Mouse (Mus musculus) urinary bladder, postnatal 10 days (tissue): ENCODE measurements around the gene Flcn.
A peak's percentile ranks its signal among the peaks of the same experiment; 100 is the strongest.
"Not testable (repeated sequence)": the region's sequence is repeated elsewhere in the genome, so short reads cannot be mapped to it uniquely, and the experiment has no call there.

Source experiments
- DNase-seq: peaks from one replicate; pipeline ENCODE4 v3.0.0; 2022; ENCODE audit warnings: low spot score

The Flcn gene

GRCm38 (mm10) chr11:59809670-59810474 lies at the start of gene Flcn:
Gene Flcn, minus strand, starts transcription at chr11:59810016.
- DNase-seq = peak; percentile 40

- no peak for DNase-seq
Measured at GRCm38 (mm10) chr11:59852865-59853264, 43.0 kb upstream of the Flcn start.

- peak; percentile 27 for DNase-seq
Measured at GRCm38 (mm10) chr11:59847891-59848884, 38.4 kb upstream of the Flcn start.

GRCm38 (mm10) chr11:59847131-59847530 lies 37.3 kb upstream of the Flcn start:
- no peak for DNase-seq

GRCm38 (mm10) chr11:59846311-59846710 lies 36.5 kb upstream of the Flcn start:
- no peak for DNase-seq

- DNase-seq = peak; percentile 89
Measured at GRCm38 (mm10) chr11:59839459-59840126, 29.8 kb upstream of the Flcn start, which contains the start of gene Cops3. Gene Cops3, minus strand, starts transcription at chr11:59839838.

- DNase-seq = peak; percentile 76
Measured at GRCm38 (mm10) chr11:59839008-59839458, 29.2 kb upstream of the Flcn start, which contains the start of gene Nt5m. Gene Nt5m, plus strand, starts transcription at chr11:59839447.

GRCm38 (mm10) chr11:59838426-59838825 lies 28.6 kb upstream of the Flcn start:
- no peak for DNase-seq

- not testable (repeated sequence) for DNase-seq
Measured at GRCm38 (mm10) chr11:59837789-59838188, 28.0 kb upstream of the Flcn start.

GRCm38 (mm10) chr11:59821625-59822024 lies 11.8 kb upstream of the Flcn start:
- no peak for DNase-seq

- DNase-seq = no peak
Measured at GRCm38 (mm10) chr11:59817916-59818315, 8.1 kb upstream of the Flcn start.

- no peak for DNase-seq
Measured at GRCm38 (mm10) chr11:59815482-59816065, 5.8 kb upstream of the Flcn start.

- no peak for DNase-seq
Measured at GRCm38 (mm10) chr11:59814936-59815335, 5.1 kb upstream of the Flcn start.

GRCm38 (mm10) chr11:59814311-59814710 lies 4.5 kb upstream of the Flcn start:
- DNase-seq = no peak

GRCm38 (mm10) chr11:59813276-59813675 lies 3.5 kb upstream of the Flcn start:
- DNase-seq = no peak

GRCm38 (mm10) chr11:59811211-59811610 lies 1.4 kb upstream of the Flcn start:
- no peak for DNase-seq

GRCm38 (mm10) chr11:59810480-59811158 lies 803 bp upstream of the Flcn start:
- DNase-seq = no peak

- DNase-seq = no peak
Measured at GRCm38 (mm10) chr11:59809071-59809669, 646 bp downstream of the Flcn start.

- DNase-seq = no peak
Measured at GRCm38 (mm10) chr11:59808170-59808960, 1.5 kb downstream of the Flcn start.

GRCm38 (mm10) chr11:59805656-59806055 lies 4.2 kb downstream of the Flcn start:
- DNase-seq = no peak
